ENCODE assay signal across 8 mouse cellular contexts in genomic region chr6:4505158-4505997, GRCm38 (mm10). TPM values are rescaled to one million over a fixed set of nuclear protein-coding genes. Genes with fewer than 3 reads are reported as not detected.
A peak's percentile ranks its signal among the peaks of the same experiment; 100 is the strongest.
DNase-seq lines count a peak whose midpoint lies in the region; ATAC-seq lines count a peak whose summit lies in the region.

No protein-coding gene starts in this region.

- H3K9ac ChIP-seq in lung, embryonic 16.5 days (ENCODE audit: low read length), result peak overlapping the region; percentile 73

- H3K4me2 ChIP-seq in lung, embryonic 16.5 days (ENCODE audit: low read depth, low read length), result peak overlapping the region; percentile 76

- peak; percentile 97 for ATAC-seq in lung, embryonic 16.5 days (ENCODE audit: low read depth)
- no peak for ATAC-seq in erythroid progenitor cell, adult 5-6 weeks (replicated peaks; ENCODE audit: low FRiP score, poor library complexity, severe bottlenecking)

- peaks cover 18% of the 10 kb centered on the region for H3K27me3 ChIP-seq in embryonic facial prominence, embryonic 10.5 days (replicated peaks; ENCODE audit: low read depth, poor library complexity, severe bottlenecking)
- H3K27me3 ChIP-seq in lung, embryonic 16.5 days (ENCODE audit: control insufficient read depth, insufficient read depth, low read depth, low read length), result no peaks in the 10 kb centered on the region; the same call in 1 of the 2 replicates

- DNase-seq in ZHBTc4 (ENCODE audit: low read depth, low spot score), result peak; percentile 26
- DNase-seq in embryonic facial prominence, embryonic 10.5 days (ENCODE audit: low spot score), result peak; percentile 90
- peak; percentile 74 to 76 for DNase-seq in heart, adult 9 months (ENCODE audit: low spot score in 2 of 2)
- DNase-seq in kidney, adult 8-10 months, result peak; percentile 6 to 13
- peak; percentile 89 for DNase-seq in skeletal muscle tissue, adult 2 months (ENCODE audit: low read depth, low spot score)
- DNase-seq in cerebellum, adult 9-11 months, result no peak

- H3K4me3 ChIP-seq in embryonic facial prominence, embryonic 10.5 days, result peak overlapping the region; percentile 63
- H3K4me3 ChIP-seq in lung, embryonic 16.5 days (ENCODE audit: low read length), result peak overlapping the region; percentile 60

- H3K36me3 ChIP-seq in embryonic facial prominence, embryonic 10.5 days (replicated peaks), result peaks cover 10% of the 10 kb centered on the region
- H3K36me3 ChIP-seq in lung, embryonic 16.5 days (ENCODE audit: control insufficient read depth, insufficient read depth, low read length), result peaks cover 3% of the 10 kb centered on the region; the same call in 1 of the 2 replicates

- no peaks in the 10 kb centered on the region for H3K9me3 ChIP-seq in embryonic facial prominence, embryonic 10.5 days
- no peaks in the 10 kb centered on the region for H3K9me3 ChIP-seq in lung, embryonic 16.5 days (ENCODE audit: control insufficient read depth, low read length)

- under 1% methylated on average over 31 of the region's 31 CpGs for WGBS in embryonic facial prominence, embryonic 10.5 days
- 1% methylated on average over 30 of the region's 31 CpGs for WGBS in lung, embryonic 16.5 days

- H3K4me1 ChIP-seq in embryonic facial prominence, embryonic 10.5 days, result peaks cover 29% of the 10 kb centered on the region
- peaks cover 5% of the 10 kb centered on the region for H3K4me1 ChIP-seq in lung, embryonic 16.5 days (replicated peaks; ENCODE audit: control insufficient read depth, insufficient read depth, low read length)

- H3K27ac ChIP-seq in embryonic facial prominence, embryonic 10.5 days (replicated peaks), result peak overlapping the region; percentile 83
- peak overlapping the region; percentile 95 for H3K27ac ChIP-seq in lung, embryonic 16.5 days (ENCODE audit: low read length)

RNA-seq across cellular contexts. Expression of gene Col1a2, which starts 0.8 kb away (rescaled TPM):
- polyA plus RNA-seq in embryonic facial prominence, embryonic 10.5 days (2016; fragmentation: Nextera tagmentation; extraction: Ambion mirVana), result 117 and 176 TPM in 2 replicates
- polyA plus RNA-seq in lung, embryonic 16.5 days (2015; fragmentation: Nextera tagmentation; extraction: Ambion mirVana), result 771 and 862 TPM in 2 replicates
- total RNA-seq in erythroid progenitor cell, adult 5-6 weeks (2015; ENCODE audit: low replicate concordance), result 2.9 and 5.0 TPM in 2 replicates
- 2.5 and 3.0 TPM in 2 replicates for total RNA-seq in erythroid progenitor cell, adult 5-6 weeks (2017; ENCODE audit: low replicate concordance)
